17 mouse cellular contexts compared by ENCODE assay signal in the genomic region with DNA sequence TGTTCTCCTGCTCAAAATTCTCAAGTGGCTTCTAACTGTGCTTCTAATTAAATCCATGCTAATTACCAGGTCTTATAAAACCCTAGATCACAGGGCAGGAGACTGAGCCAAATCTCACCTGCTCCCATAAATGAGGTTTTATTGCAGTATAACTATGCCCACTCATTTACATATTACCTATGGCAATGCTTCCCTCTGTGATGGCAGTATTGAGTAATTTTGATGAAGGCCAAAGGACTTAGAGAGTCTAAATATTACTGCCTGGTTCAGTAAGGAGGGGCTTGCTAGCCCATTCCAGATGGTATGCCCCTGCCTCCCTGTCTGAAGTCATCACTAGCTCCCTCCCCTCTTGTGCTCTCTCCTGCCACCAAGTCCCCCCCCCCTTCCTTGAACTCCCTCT. TPM values are rescaled to one million over a fixed set of nuclear protein-coding genes. Genes with fewer than 3 reads are reported as not detected.
"Had no signal": no experiment of that assay in that cellular context is flagged by ENCODE, and none has a peak within 500 bp of the region (broad histone marks: within the 10 kb centered on the region; RNA-seq: fewer than 3 reads in every experiment).

No protein-coding gene starts in this region.

- DNase-seq: kidney, adult 18-20 months; kidney, postnatal 10 days; kidney, postnatal 4 days; left cerebral cortex, postnatal 4 days; liver; liver, embryonic 13.5 days; liver, postnatal 0 days; right cerebral cortex, adult 18-20 months; right cerebral cortex, postnatal 25 days; thymus, postnatal 36 days had no signal

- ATAC-seq: liver, postnatal 0 days had no signal

- H3K27ac ChIP-seq: layer of hippocampus, adult 2 months; liver, embryonic 13.5 days; lung, embryonic 15.5 days; midbrain, embryonic 10.5 days; neural tube, embryonic 12.5 days had no signal

- H3K4me1 ChIP-seq: liver, embryonic 13.5 days; lung, embryonic 15.5 days; neural tube, embryonic 12.5 days had no signal

- H3K9ac ChIP-seq: liver, embryonic 13.5 days; liver, postnatal 0 days; lung, embryonic 15.5 days; neural tube, embryonic 12.5 days had no signal

- H3K36me3 ChIP-seq: liver, embryonic 13.5 days; lung, embryonic 15.5 days; midbrain, embryonic 10.5 days; neural tube, embryonic 12.5 days had no signal

- H3K27me3 ChIP-seq: liver, embryonic 13.5 days; lung, embryonic 15.5 days; neural tube, embryonic 12.5 days had no signal

- H3K9me3 ChIP-seq: liver, embryonic 13.5 days; lung, embryonic 15.5 days; midbrain, embryonic 10.5 days; neural tube, embryonic 12.5 days had no signal

- H3K4me3 ChIP-seq: layer of hippocampus, adult 2 months; liver, embryonic 13.5 days; lung, embryonic 15.5 days; midbrain, embryonic 10.5 days; myocyte; neural tube, embryonic 12.5 days had no signal

- H3K4me2 ChIP-seq: liver, embryonic 13.5 days; lung, embryonic 15.5 days; neural tube, embryonic 12.5 days had no signal

RNA-seq across cellular contexts. Expression of gene Cyp24a1, which starts 38.9 kb away (rescaled TPM):
- polyA plus RNA-seq: liver, embryonic 13.5 days; liver, postnatal 0 days; lung, embryonic 15.5 days; midbrain, embryonic 10.5 days; small intestine, adult 2 months; stomach, embryonic 16.5 days had no signal
